Mouse (Mus musculus): Measurements from ENCODE around the gene Ethe1.

- no peak for TF ChIP-seq CTCF (IDR thresholded peaks at IDR 0.05; ENCODE audit: borderline replicate concordance, extremely low read depth, insufficient read depth, insufficient read length)
- TF ChIP-seq POLR2A (IDR thresholded peaks at IDR 0.05; ENCODE audit: borderline replicate concordance, extremely low read depth, insufficient read depth, insufficient read length, poor library complexity, severe bottlenecking), result no peak
Observed at GRCm38 (mm10) chr7:24539686-24540085, 47.7 kb upstream of the Ethe1 start.

Measured in brain, embryonic 14.5 days (tissue).